Mouse (Mus musculus) layer of hippocampus, postnatal 14 days (tissue): ENCODE data around the gene Samd9l. TPM values are rescaled to one million over a fixed set of nuclear protein-coding genes. Genes with fewer than 3 reads are reported as not detected.
"Not testable (repeated sequence)": the region's sequence is repeated elsewhere in the genome, so short reads cannot be mapped to it uniquely, and the experiment has no call there.

Experiments used
- DNase-seq, 2 experiments: peaks; one replicate each; pipeline ENCODE4 v3.0.0; 2021 to 2022; ENCODE audit warnings: low spot score in 2 of 2, mixed read lengths in 1 of 2
- total RNA-seq, 2 experiments: library from RNA; stranded (reverse); gene quantifications; 2 replicates each; pipeline ENCODE4 v1.2.3; 2021

Samd9l gene
- total RNA-seq, 2 experiments from 2014 or later: 2.7 to 4.7 TPM

- not testable (repeated sequence) for DNase-seq
Observed at GRCm38 (mm10) chr6:3345043-3345639, 54.2 kb downstream of the Samd9l start.

- not testable (repeated sequence) for DNase-seq
Observed at GRCm38 (mm10) chr6:3343603-3344247, 55.6 kb downstream of the Samd9l start.

- no peak for DNase-seq
Observed at GRCm38 (mm10) chr6:3341479-3341878, 57.9 kb downstream of the Samd9l start.

- DNase-seq: not testable (repeated sequence)
Observed at GRCm38 (mm10) chr6:3340928-3341327, 58.4 kb downstream of the Samd9l start.

- DNase-seq: not testable (repeated sequence)
Observed at GRCm38 (mm10) chr6:3339131-3339530, 60.2 kb downstream of the Samd9l start.

Other genes starting within 250 kb of the Samd9l start
- under 1 TPM in 1 of 2 experiments, not detected in 1; 0.29 TPM for gene Hepacam2, start 98.7 kb upstream of the Samd9l start, total RNA-seq
- 10 to 100 TPM; 48.6 to 52.6 TPM for gene Vps50, start 98.8 kb upstream of the Samd9l start, total RNA-seq